Mouse (Mus musculus) cerebellum, postnatal 14 days (tissue): ENCODE data around the gene Rrm2.

Source experiments
- DNase-seq, 2 experiments: peaks; one replicate each; pipeline ENCODE4 v3.0.0; 2021; ENCODE audit warnings: mixed read lengths in 2 of 2

The Rrm2 gene

DNA sequence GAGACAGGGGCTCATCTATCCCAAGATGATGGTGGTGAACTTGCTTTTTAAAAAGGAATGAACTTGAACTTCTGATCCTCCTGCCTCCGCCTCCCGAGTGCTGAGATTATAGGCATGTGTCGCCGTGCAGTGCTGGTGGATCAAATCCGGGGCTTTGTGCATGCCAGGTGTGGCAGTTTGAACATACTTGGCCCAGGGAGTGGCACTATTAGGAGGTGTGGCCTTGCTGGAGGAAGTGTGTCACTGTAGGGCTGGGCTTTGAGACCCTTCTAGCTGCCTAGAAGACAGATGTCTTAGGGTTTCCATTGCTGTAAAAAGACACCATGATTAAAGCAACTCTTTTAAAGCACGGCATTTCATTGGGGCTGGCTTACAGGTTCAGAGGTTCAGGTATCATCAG, 42.5 kb downstream of the Rrm2 start:
- no peak for DNase-seq

DNA sequence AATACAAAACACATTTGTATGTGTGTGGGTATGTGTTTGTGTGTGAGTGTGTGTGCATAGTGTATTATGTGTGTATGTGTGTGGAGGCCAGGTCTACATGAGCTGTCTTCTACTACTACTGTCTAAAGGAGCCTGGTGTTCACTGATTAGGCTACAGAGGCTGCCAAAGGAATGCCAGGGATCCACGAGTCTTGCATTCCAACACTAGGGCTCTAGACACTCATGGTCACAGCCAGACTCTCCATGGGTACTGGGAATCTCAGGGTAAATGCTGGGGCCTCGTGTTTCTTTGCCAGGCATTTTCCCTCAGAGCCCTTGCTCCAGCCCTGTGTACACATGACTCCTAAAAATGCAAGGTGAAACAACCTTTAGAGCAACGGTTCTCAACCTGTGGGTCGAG, 45.6 kb downstream of the Rrm2 start:
- no peak for DNase-seq

DNA sequence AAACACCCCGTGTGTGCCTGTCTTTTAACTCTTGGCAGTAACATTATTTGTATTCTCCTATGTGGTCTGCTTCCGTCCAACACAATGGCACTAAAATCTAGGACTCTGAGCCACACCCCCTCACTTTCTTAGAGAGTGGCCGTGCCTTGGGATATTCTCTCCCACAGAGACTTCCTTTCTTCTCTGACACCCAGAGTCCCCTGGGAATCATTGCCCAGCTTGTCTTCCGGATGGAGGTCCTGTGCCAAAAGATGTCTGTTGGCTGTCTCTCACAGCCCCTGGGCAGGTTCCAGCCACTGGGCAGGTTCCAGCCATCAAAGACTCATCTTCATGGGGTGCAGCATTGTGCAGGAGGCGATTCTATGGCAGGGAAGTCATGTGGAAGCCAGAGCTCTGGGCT, 46.7 kb downstream of the Rrm2 start:
- peak; percentile 48 to 51 for DNase-seq

DNA sequence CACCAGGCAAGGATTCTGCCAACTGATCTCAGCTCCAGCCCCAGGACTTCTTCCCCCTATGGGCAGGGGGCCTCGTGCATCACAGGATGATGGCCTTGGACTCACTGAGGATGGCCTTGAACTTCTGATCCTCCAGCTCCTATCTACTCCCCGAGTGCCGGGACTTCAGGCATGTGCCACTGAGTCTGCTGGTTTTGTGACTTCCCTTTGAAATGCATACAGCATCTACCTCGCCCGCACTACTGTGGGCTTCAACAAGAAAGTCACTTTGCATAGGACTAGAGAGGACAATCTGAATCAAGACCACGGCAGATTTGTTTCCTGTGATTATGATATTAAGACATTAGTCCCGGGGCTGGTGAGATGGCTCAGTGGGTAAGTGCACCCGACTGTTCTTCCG, 47.4 kb downstream of the Rrm2 start:
- no peak for DNase-seq

DNA sequence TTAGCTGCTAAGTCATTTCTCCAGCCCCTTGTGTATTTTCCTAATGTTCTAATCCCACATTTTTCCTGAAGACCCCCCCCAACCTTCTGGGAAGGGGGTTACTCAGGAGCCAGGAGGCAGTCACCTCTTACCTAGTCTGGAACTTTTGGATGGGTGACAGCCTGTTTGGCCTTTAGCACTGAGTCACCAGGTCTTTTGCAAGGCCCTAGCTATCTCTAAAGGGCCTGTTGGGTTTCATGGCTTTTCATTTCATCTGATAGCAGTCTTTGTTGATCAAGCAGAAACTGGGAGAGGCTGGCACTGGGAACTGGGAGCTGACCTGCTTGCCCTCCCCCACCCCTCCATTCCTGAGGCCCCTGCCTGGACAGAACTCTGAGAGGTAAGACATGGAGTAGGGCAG, 49.3 kb downstream of the Rrm2 start:
- no peak for DNase-seq

DNA sequence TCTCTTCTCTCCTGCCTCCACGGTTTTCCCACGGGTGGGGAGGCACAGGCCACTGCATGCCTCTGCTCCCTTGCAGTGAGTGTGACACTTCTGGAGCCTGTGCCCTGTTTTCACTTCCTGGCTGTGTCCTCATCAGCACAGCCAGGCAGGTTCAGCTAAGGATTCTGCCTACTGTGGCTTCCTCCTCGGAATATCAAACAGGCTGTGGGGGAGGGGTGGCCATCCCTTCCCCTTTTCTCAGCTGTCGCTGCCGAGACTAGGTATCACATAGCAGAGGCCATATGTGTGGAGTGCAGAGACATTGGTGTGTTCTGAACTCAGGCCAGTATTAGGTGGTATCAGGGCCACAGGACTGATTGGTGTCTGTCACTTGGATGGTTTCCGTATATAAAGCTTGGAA, 50.3 kb downstream of the Rrm2 start:
- peak; percentile 35 to 73 for DNase-seq

DNA sequence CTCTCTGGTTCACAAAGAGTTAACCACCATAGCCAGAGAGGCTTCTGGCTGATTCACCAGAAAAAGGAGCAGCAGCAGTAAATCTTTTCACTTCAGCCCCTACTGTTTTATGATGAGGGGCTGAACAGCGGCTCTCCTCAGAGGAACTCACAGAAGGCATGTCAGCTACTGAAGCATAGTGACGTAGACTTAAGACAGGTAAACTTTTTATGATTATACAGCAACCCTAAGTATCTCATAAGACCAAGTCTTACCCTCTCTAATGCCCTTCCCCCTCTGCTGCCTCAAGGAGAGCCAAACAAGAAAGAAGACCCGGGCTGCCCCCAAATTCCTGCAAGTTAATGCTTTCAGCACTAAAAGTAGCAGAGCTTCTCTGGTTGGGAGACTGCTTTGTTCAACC, 54.2 kb downstream of the Rrm2 start:
- no peak for DNase-seq
